Mouse (Mus musculus) retina, postnatal 1 day (tissue): Measurements from ENCODE around the gene Itga10.
A peak's percentile ranks its signal among the peaks of the same experiment; 100 is the strongest.
"Not testable (repeated sequence)": the region's sequence is repeated elsewhere in the genome, so short reads cannot be mapped to it uniquely, and the experiment has no call there.

Source experiments
- DNase-seq: peaks from one replicate; pipeline ENCODE4 v3.0.0-alpha.2; 2012

Itga10 gene

DNA sequence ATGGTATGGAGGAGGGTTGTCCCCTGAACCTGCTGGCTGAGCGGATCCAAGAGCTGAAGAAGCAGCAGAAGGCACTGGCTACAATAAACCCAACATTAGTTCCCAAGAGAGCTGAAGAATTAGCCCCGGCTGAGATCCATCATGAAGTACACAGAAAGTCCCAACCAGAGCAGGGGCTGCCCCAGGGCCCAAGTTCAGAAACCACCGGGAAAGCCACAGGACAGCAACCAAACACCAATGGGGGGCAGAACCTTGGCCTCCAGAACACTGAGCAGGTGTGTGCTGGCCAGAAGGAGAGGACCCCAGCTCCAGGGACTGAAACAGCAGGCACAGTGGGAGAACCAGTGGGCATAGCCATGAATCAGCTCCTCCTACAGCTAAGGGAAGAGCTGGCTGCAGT is 38.1 kb downstream of the Itga10 start:
- no peak for DNase-seq

DNA sequence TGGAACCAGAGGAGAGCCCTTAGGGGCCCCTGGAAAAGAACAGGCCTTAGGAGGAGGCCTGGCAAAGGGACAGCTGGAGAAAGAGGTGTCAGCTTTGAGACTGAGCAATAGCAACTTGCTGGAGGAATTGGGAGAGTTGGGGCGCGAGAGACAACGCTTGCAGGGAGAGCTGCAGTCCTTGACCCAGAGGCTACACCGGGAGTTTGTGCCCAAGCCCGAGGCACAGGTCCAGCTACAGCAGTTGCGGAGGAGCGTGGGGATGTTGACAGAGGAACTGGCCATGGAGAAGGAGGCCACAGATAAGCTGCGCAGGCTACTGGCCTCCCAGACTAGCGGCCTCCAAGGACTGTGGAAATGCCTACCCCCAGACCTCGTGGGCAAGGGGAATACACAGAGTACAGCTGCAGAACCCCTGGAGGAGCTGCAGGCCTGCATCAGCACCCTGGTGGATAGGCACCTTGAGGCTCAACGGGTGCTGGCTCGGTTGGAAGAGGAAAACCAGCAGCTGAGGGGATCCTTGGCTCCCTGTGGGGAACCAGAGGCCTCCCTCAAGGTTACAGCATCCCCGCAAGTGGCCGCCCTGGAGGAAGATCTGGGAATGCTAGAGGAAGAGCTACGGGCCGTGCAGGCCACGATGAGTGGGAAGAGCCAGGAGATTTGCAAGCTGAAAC is 38.9 kb downstream of the Itga10 start:
- no peak for DNase-seq

DNA sequence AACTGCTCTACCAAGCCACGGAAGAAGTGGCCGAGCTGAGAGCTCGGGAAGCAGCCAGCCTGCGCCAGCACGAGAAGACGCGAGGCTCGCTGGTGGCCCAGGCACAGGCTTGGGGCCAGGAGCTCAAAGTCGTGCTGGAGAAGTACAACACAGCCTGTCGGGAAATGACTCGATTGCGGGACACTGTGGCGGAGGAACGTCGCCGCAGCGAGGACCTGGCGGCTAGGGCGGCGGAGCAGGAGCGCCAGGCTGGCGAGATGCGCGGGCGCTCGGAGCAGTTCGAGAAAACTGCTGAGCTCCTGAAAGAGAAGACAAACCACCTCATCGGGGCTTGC is 39.4 kb downstream of the Itga10 start:
- DNase-seq = no peak

DNA sequence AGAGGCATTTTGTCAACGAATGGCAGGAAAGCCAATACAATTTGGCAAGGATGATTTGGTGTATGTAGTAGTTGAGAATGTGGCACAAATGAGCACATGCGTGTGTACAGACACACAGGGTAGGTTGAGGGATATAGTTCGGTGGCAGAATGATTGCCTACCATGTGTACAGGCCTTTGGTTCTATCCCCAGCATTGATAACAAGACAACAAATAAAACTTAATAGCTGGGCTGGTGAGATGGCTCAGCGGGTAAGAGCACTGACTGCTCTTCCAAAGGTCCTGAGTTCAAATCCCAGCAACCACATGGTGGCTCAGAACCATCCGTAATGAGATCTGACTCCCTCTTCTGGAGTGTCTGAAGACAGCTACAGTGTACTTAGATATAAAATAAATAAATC is 40.7 kb downstream of the Itga10 start:
- DNase-seq = not testable (repeated sequence)

DNA sequence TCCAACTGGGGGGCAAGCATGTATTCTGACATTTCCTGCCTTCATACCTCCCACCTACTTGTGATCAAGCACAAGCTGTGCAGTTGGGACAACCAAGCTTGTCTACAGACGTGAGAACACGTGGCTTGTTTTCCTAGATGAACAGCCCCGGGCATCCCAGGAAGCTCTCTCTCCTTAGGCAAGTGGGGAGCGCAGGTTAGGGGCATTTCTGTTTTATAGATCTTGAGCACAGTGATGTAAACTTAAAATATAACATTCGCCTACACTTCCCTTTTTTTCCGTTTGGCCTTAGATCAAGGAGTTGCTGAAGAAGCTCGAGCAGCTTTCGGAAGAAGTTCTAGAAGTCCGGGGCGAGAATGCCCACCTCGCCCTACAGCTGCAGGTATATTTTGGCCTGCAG is 43.5 kb downstream of the Itga10 start:
- no peak for DNase-seq

DNA sequence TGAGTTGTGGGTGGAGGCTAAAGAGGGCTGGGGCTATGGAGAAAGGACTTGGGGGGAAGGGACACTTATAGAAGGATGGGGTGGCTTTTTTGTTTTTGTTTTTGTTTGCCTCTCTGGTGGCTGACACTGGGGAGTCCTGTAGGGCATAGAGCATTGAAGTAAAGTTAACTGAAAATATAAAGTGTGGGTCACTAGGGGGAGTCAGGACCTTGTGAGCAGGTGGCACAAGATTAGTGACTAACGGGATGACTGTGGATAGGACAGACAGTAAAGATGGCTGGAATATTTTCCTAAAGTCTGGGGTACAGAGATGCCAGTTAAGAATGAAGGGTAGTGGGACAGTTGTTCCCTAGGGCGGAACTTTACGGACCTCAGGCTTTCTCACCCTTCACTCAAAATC is 44.9 kb downstream of the Itga10 start:
- DNase-seq = no peak

DNA sequence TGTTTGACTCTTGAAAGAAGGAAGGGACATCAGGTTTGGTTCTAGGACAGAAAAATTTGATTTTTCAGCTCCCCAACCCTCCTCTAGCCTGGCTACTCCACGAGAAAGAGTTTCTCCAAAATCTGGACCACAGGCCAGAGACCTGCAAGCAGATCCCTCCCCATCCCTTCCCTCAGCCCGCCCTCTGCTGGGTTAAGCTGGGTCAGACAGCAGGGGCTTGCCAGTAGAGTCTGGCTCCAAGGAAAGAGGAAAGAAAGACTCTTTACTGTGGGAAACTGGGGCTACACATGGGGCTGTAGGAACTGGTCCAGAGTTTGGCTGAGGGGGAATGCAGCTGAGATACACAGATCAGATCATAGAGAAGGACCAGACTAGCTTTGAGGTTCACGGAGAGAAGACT is 47.1 kb downstream of the Itga10 start:
- DNase-seq = no peak

DNA sequence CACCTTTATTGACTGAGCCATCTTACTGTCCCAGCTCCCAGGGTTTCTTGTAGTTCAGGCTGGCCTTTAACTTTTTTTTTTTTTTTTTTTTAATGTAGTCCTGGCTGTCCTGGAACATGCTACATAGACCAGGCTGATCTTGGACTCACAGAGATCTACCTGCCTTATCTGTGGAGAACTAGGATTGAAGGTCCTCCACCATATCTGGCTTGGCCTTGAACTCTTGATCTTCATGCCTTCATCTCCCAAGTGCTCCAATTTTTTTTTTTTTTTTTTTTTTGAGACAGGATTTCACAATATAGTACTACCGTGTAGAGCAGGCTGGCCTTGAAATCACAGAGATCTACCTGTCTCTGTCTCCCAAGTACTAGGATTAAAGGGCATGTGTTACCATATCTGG is 48.2 kb downstream of the Itga10 start:
- DNase-seq = no peak

DNA sequence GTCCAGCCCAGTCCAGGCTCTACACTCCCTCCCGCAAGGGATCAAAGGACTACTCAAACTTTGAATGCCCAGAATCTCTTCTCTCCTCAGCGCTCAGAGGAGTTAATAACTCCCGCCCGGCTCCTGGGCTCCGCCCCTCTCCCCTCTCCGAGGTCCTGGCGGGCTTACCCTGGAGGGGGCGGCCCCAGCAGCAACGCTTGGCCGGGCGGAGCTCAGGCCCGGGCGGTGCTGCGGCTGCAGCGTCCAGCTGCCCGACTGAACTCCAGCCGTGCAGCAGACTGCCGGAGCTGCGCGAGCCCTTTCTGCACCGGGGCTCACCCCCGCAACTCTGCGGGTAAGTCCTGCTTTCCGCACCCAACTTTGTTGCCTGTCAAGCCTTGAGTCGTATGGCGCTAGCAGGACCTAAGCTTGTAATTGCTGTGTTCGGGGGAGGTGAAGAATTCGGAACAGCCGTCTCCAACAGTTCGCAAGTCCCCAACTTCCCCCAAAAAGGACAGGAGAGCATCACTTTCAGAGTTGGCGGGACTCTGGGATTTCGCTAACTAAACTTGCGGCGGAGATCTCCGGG is 50.9 kb downstream of the Itga10 start, which contains the start of gene Pias3:
TSS of gene Pias3 (plus strand) at position 187 of the 568 bp plus-strand sequence.
- DNase-seq = peak; percentile 91

DNA sequence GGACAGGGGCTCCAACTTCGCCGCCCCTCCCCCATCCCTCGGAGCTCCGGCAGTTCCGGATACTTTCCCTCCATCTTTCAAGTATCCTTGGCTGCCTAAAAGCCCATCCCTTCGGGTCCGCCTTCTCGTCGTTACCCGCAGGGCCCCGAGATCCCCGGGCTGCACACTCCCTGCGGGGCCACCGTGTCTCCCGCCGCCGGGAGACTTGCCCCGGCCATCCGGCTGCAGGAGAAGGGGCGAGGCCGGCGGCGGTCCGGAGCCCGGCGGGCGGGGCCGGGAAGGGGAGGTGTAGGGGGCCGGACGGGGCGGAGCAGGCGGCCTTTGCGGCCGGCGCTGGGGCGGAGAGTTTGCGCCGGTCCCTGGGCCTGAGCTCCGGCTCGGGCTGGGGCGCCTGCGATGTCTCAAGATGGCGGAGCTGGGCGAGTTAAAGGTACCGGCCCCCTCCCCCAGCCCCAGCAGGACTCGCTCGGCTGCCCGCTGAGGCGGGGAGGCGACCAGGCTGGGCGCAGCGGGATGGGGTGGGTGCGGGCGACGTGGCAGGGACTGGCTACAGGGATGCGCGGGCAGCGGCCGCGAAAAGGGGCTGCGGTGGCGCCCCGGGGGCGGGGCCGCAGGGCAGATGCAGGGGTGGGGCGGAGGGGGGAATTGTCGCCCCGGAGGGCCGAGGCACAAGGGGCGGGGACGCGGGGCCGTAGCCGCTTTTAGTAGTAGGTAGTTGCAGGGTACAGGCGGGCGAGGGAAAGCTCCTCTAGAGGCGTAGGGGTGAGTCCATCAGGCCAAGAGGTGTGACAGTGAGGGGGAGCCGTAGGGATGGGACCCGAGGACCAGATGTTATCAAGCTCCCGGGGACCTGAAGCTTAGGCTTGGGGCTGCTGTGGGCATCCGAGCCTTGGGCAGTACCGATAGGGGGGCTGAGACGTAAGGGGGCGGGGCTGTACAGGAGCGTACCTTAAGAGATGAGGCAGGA is 51.7 kb downstream of the Itga10 start:
- DNase-seq = peak; percentile 95

DNA sequence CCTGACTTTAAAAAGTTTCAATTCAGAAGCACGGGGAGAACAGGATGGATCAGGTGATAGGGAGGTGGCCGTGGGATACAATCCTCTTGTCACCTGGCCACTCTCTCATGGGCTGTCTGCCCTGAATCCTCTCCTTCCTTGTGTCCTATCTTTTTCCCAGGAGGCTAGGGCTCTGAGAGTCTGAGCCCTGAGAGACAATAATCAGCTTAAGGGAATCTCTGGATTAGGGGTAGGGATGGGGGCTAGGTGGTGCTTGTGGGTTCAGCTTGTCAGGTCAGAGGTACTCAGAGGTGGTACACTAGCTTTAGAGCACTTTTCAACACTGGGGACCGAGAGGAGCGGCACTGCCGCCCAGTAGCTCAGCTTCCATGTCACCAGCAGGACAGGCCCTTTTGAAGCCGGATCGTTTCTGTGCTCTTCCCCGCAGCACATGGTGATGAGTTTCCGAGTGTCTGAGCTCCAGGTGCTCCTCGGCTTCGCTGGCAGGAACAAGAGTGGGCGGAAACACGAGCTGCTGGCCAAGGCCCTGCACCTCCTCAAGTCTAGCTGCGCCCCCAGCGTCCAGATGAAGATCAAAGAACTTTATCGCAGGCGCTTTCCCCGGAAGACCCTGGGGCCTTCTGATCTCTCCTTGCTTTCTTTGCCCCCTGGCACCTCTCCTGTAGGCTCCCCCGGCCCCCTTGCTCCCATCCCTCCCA is 53.8 kb downstream of the Itga10 start:
- peak; percentile 75 for DNase-seq

DNA sequence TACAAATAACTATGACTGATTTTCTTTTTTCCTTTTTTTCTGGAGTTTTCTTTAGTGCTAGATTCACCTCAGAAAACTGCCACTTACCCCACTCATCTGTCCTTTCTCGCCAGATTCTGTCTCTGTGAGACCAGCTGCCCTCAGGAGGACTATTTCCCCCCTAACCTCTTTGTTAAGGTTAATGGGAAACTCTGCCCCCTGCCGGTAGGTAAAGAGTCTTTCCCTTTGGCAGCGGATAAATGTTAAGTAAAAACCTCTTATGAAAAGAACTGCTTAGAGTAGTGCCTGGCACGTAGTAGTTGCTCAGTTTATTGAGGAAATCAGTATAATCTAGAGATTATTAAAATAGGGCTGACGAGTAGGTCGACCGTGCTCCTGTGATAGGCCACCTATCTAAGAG is 55.0 kb downstream of the Itga10 start:
- peak; percentile 66 for DNase-seq

DNA sequence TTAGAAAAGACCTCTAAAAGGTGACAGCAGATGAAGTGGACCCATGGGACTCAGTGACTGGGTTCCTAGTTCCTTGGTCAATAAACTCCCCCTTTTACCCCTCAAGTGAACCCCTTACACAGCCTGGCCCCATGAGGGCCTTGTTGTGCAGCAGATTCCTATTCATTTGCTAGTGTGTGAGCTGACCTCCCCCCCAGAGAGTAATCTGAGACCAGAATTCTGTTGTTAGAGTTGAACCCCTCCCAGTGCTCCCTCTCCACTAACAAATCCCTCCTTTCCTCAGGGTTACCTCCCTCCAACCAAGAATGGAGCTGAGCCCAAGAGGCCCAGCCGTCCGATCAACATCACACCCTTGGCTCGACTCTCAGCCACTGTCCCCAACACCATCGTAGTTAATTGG is 55.6 kb downstream of the Itga10 start:
- no peak for DNase-seq

DNA sequence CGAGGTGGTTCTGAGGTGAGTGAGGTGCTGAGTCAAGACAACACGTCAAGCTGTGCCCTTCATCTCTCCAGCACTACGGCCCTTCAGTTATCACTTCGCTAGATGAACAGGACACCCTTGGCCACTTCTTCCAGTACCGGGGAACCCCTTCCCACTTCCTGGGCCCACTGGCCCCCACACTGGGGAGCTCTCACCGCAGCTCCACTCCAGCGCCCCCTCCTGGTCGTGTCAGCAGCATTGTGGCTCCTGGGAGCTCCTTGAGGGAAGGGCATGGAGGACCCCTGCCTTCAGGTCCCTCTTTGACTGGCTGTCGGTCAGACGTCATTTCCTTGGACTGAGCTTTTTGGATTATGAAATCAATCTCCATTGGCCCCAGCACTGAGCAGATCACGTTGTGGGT is 59.4 kb downstream of the Itga10 start:
- peak; percentile 45 for DNase-seq

DNA sequence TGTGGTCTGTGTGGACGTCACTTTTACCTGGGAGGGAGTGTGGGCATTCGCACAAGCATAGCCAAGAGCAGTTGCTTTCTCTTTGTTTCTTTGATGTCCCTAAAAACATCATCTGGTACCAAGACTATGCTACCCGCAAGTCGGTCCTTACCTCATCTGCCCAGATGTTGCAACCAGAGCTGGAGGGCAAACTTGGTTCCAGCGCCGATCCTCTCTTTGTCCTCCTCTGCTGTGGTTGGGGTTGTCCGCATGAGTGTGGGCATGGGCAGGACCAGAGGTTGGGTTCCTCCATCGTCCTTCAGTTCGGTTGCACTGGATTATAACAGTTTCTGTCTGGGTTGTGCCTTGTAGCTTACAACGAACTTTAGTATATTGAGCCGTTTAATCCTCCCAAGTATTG is 60.8 kb downstream of the Itga10 start:
- no peak for DNase-seq

DNA sequence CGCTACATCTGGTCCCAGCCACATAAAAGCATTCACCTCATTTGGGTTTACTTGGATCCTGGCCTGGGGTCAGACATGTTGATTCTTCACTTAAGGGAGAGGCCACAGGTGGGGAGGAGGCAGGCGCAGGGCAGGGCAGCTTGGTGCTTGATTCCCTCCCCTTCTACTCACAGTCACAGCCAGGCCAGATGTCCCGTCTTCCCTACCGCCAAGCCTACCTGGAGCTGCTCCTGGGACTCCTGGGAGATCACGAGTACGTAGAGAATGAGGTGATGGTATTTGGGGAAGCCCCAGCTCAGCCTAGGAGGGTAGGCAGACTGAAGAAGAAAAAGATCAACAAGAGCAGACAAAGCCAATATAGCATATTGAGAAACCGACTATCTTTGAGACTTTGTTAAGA is 61.6 kb downstream of the Itga10 start:
- DNase-seq = no peak

DNA sequence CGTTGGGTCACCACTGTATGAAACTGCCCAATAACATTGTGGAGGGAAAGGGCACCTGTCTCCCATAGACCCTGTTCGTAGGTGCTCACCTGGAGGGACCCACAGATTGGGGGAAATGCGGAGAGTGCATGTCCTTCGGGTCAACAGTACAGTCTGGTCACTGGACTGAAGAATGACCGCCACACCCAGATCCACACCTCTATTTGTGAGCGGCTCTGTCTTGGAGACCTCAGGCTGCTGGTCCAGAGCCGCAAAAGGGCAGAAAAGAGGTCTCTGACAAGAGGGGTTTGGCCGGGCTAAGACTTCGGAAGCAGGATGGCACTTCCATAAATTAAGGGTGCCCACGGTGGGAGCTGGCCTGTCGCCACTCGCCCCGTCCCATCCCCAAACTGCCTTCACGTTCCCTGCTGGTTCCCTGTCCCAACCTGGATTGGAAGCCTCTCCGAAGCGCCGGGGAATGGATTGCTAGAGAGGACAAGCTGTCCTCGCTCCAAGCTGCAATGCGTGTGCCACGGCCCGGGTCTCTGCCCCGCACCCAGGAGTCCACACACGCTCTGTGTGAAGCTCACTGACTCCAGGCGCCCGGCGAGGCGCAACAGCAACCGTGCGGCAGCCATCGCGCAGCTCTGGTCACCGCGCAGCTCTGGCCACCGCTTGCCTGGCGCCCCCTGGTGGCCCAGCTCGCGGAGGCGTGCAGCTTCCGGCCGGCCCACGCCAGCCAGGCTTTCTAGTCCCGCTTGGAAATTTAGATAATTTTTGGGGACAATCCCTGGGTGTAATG is 62.7 kb downstream of the Itga10 start, which contains the start of gene Nudt17:
TSS of gene Nudt17 (minus strand) at position 660 of the 781 bp plus-strand sequence.
- DNase-seq = peak; percentile 86

DNA sequence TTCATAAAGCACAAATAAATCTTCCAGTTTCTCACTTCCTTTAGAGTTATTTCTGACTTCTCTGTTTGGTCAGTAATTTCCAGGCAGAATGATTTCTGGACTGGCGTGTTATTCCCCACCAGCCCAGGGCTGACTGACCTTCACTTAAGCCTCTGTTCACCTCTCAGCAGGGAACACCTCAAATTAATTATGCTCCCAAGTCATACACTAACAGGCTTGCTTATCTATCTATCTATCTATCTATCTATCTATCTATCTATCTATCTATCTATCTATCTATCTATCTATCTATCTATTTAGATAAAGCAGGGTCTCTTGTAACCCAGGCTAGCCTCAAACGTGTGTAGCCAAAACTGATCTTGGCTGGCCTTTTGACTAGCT is 63.3 kb downstream of the Itga10 start:
- DNase-seq = no peak
